Mouse (Mus musculus): ENCODE data around the gene Orc4. TPM values are rescaled to one million over a fixed set of nuclear protein-coding genes. Genes with fewer than 3 reads are reported as not detected.
"Not testable (repeated sequence)": the region's sequence is repeated elsewhere in the genome, so short reads cannot be mapped to it uniquely, and the experiment has no call there.

Gene Orc4
- polyA plus RNA-seq, 1 experiment from 2014 or later, result 92.0 TPM

DNA sequence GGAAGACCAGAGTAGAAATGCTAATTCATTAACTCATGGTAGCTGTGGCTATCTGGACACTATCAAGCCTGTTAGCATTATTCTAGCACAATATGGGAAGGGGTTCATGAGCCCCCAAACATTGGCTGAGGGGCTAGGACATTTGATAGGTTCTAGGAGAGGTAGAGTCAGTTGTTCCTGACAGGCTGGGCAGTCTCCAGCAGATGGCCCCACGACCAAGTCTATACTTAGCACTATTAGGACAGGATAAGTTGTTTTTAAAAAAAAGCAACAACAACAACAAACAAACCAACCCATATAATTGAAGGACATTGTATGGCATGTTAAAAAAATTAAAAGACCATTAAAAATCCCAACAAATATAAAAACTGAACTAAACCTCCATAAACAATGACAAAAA lies 35.9 kb downstream of the Orc4 start:
- no peak overlapping the region for H3K4me3 ChIP-seq (ENCODE audit: low read length)

GRCm38 (mm10) chr2:48908866-48909265 lies 41.2 kb downstream of the Orc4 start:
- ATAC-seq (ENCODE audit: low FRiP score, low TSS enrichment), result no peak
- H3K4me2 ChIP-seq (replicated peaks; ENCODE audit: low read depth, low read length), result no peak overlapping the region
- H3K9ac ChIP-seq (replicated peaks; ENCODE audit: low read length), result no peak overlapping the region
- H3K27me3 ChIP-seq (ENCODE audit: insufficient read depth, low read length), result no peaks in the 10 kb centered on the region
- 57% methylated on average over 2 of the region's 2 CpGs for WGBS
- H3K36me3 ChIP-seq (ENCODE audit: insufficient read depth, low read length), result peaks cover 16% of the 10 kb centered on the region; the same call in 1 of the 2 replicates
- no peaks in the 10 kb centered on the region for H3K4me1 ChIP-seq (ENCODE audit: insufficient read depth, low read length)
- no peak overlapping the region for H3K4me3 ChIP-seq (ENCODE audit: low read length)
- no peak overlapping the region for H3K27ac ChIP-seq (ENCODE audit: low read length)
- H3K9me3 ChIP-seq (ENCODE audit: low read length), result no peaks in the 10 kb centered on the region

More for the DNA sequence above, 35.9 kb downstream of the Orc4 start:
- Histone ChIP-seq H3K9me3 (ENCODE audit: low read length) (no peaks in the 10 kb centered on the region), H3K4me2 (replicated peaks; ENCODE audit: low read depth, low read length) (no peak overlapping the region), H3K36me3 (ENCODE audit: insufficient read depth, low read length) (peaks cover 15% of the 10 kb centered on the region; the same call in 1 of the 2 replicates), H3K9ac (replicated peaks; ENCODE audit: low read length) (no peak overlapping the region), H3K27ac (ENCODE audit: low read length) (no peak overlapping the region), H3K27me3 (ENCODE audit: insufficient read depth, low read length) (no peaks in the 10 kb centered on the region), H3K4me1 (ENCODE audit: insufficient read depth, low read length) (no peaks in the 10 kb centered on the region)
- WGBS, result 82% methylated on average over 1 of the region's 1 CpGs
- ATAC-seq (ENCODE audit: low FRiP score, low TSS enrichment), result no peak

GRCm38 (mm10) chr2:48895186-48895585 lies 54.9 kb downstream of the Orc4 start:
- Histone ChIP-seq H3K4me2 (replicated peaks; ENCODE audit: low read depth, low read length) (no peak overlapping the region), H3K27me3 (ENCODE audit: insufficient read depth, low read length) (no peaks in the 10 kb centered on the region), H3K9me3 (ENCODE audit: low read length) (no peaks in the 10 kb centered on the region), H3K9ac (replicated peaks; ENCODE audit: low read length) (no peak overlapping the region), H3K4me1 (ENCODE audit: insufficient read depth, low read length) (no peaks in the 10 kb centered on the region), H3K36me3 (ENCODE audit: insufficient read depth, low read length) (peaks cover 9% of the 10 kb centered on the region; the same call in 1 of the 2 replicates), H3K27ac (ENCODE audit: low read length) (no peak overlapping the region), H3K4me3 (ENCODE audit: low read length) (no peak overlapping the region)
- 93% methylated on average over 3 of the region's 3 CpGs for WGBS
- no peak for ATAC-seq (ENCODE audit: low FRiP score, low TSS enrichment)

DNA sequence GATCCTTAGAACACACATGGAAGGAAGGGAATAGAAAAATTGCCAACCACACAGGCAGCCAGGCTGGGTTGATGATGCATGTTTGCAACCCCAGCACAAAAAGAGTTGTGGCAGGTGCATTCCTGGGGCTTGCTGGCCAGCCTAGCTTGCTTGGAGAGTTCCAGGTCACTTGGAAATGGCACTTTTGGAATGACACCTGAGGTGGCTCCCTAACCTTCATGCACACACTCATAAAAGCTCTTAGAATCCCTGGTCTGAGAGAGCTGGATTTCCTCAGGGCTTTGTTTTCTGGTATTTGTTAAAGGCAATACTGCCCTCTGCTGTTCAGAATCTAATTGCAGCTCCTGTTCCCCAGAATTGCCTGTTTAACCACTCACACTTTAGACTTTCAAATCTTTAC lies 64.1 kb downstream of the Orc4 start:
- ATAC-seq (ENCODE audit: low FRiP score, low TSS enrichment), result peak; percentile 76; the same call in 1 of the 2 replicates
- Histone ChIP-seq H3K27me3 (ENCODE audit: insufficient read depth, low read length) (no peaks in the 10 kb centered on the region), H3K4me3 (ENCODE audit: low read length) (no peak overlapping the region)

DNA sequence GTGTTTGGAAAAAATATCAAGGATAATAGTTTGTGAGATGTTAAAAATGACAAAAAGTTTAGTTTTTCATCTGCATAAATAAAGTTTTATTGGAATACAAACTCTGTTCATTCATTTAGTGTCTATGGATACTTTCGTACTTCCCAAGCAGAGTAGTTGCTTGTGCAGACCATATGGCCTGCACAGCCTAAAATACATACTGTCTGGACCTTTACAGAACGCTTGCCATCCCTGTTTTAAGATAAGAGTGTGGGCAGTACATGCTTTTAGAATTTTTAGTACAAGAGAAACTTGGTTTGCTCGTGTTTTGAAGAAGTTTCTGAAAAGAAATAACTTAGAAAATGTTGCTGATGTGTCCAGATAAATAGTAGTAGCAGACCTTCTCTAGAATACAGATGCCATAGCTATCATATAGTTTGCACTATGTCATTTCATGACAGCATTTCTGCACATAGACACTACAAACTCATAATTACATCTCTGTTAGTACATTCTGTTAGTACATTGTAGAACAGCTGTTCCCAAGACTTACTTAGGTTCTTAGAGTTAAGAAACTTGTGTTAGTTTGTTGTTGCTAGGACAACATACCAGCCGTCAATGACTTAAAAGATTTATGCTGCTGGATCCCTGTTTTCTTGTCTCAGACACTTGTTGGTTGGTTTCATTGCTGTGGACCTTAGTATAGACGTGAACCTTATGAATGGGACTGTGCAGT lies 81.7 kb downstream of the Orc4 start:
- H3K9ac ChIP-seq (replicated peaks; ENCODE audit: low read length), result no peak overlapping the region
- no peaks in the 10 kb centered on the region for H3K27me3 ChIP-seq (ENCODE audit: insufficient read depth, low read length)
- H3K4me2 ChIP-seq (replicated peaks; ENCODE audit: low read depth, low read length), result no peak overlapping the region
- no peak overlapping the region for H3K27ac ChIP-seq (ENCODE audit: low read length)
- WGBS, result 81% methylated on average over 5 of the region's 5 CpGs
- no peaks in the 10 kb centered on the region for H3K36me3 ChIP-seq (ENCODE audit: insufficient read depth, low read length)
- no peaks in the 10 kb centered on the region for H3K9me3 ChIP-seq (ENCODE audit: low read length)
- H3K4me1 ChIP-seq (ENCODE audit: insufficient read depth, low read length), result 0 out of 2 replicates have a peak, but pooled peaks cover 2% of the 10 kb centered on the region
- ATAC-seq (ENCODE audit: low FRiP score, low TSS enrichment), result no peak
- H3K4me3 ChIP-seq (ENCODE audit: low read length), result no peak overlapping the region

More for the DNA sequence above, 64.1 kb downstream of the Orc4 start:
- Histone ChIP-seq H3K36me3 (ENCODE audit: insufficient read depth, low read length) (no peaks in the 10 kb centered on the region), H3K9me3 (ENCODE audit: low read length) (no peaks in the 10 kb centered on the region), H3K4me1 (ENCODE audit: insufficient read depth, low read length) (0 out of 2 replicates have a peak, but pooled peaks cover 4% of the 10 kb centered on the region), H3K27ac (ENCODE audit: low read length) (no peak overlapping the region), H3K9ac (replicated peaks; ENCODE audit: low read length) (no peak overlapping the region), H3K4me2 (replicated peaks; ENCODE audit: low read depth, low read length) (no peak overlapping the region)

DNA sequence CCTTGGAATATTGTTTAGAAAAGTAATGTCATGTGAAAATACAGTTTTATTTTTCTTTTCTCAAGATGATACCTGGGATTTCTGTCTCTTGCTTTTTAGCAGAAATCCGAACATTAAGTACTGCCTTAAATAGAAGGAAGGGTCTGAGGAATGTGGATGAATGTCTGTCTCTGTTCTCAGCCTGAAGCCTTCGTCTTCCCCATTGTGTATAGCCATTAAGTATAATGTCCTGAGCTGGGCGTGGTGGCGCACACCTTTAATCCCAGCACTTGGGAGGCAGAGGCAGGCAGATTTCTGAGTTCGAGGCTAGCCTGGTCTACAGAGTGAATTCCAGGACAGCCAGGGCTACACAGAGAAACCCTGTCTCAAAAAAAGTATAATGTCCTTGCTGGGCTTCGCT lies 84.5 kb downstream of the Orc4 start:
- not testable (repeated sequence) for H3K27me3 ChIP-seq (ENCODE audit: insufficient read depth, low read length); H3K4me1 ChIP-seq (ENCODE audit: insufficient read depth, low read length); H3K4me3 ChIP-seq (ENCODE audit: low read length); H3K36me3 ChIP-seq (ENCODE audit: insufficient read depth, low read length); H3K27ac ChIP-seq (ENCODE audit: low read length); ATAC-seq (ENCODE audit: low FRiP score, low TSS enrichment); H3K9ac ChIP-seq (replicated peaks; ENCODE audit: low read length); H3K4me2 ChIP-seq (replicated peaks; ENCODE audit: low read depth, low read length); H3K9me3 ChIP-seq (ENCODE audit: low read length)
- WGBS, result 91% methylated on average over 6 of the region's 6 CpGs

Other genes with a start within 250 kb of the Orc4 start
- 12.9 and 13.0 TPM in 2 replicates for gene Acvr2a, start 136.2 kb downstream of the Orc4 start, polyA plus RNA-seq (2015; fragmentation: Nextera tagmentation; extraction: Ambion mirVana)
- gene Mbd5, start 769 bp downstream of the Orc4 start, polyA plus RNA-seq (2015; fragmentation: Nextera tagmentation; extraction: Ambion mirVana), result 23.3 and 28.7 TPM in 2 replicates